Mouse (Mus musculus): ENCODE results near the gene Iqschfp. TPM values are rescaled to one million over a fixed set of nuclear protein-coding genes. Genes with fewer than 3 reads are reported as not detected.

Iqschfp gene
- polyA plus RNA-seq, 1 experiment from 2014 or later, result 0.10 TPM

DNA sequence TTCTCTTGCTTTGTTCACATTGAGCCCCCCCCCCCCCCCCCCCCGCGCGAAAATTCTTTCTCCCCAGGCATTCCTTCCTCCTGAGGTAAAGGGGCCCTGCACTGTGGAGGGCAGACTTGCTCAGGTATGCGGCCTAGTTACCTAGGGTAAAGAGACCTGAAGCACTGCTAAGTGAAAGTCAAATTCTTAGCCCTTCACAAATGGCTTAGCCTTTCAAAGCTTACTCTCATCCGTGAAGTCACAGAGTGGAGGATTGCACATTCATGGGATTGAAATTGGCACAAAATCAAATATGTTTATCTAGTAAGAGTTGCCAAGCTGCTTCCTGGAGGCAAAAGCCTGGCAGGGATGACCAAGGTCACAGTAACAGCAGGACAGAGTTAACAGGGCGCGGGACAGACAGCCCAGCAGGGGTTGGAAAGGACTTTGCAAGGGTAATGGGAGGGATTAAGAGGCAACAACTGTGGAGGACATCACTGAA is 642.6 kb downstream of the Iqschfp start:
- H3K9me3 ChIP-seq, result no peaks in the 10 kb centered on the region
- no peak overlapping the region for H3K9ac ChIP-seq
- no peak overlapping the region for H3K4me3 ChIP-seq (replicated peaks)
- H3K27ac ChIP-seq, result no peak overlapping the region
- H3K4me2 ChIP-seq, result no peak overlapping the region
- WGBS, result 40% methylated on average over 5 of the region's 7 CpGs
- peak; percentile 47; the same call in 1 of the 2 replicates for ATAC-seq (ENCODE audit: insufficient read depth, low FRiP score, low read depth)
- H3K36me3 ChIP-seq, result no peaks in the 10 kb centered on the region
- H3K4me1 ChIP-seq, result no peaks in the 10 kb centered on the region
- H3K27me3 ChIP-seq (replicated peaks), result no peaks in the 10 kb centered on the region

DNA sequence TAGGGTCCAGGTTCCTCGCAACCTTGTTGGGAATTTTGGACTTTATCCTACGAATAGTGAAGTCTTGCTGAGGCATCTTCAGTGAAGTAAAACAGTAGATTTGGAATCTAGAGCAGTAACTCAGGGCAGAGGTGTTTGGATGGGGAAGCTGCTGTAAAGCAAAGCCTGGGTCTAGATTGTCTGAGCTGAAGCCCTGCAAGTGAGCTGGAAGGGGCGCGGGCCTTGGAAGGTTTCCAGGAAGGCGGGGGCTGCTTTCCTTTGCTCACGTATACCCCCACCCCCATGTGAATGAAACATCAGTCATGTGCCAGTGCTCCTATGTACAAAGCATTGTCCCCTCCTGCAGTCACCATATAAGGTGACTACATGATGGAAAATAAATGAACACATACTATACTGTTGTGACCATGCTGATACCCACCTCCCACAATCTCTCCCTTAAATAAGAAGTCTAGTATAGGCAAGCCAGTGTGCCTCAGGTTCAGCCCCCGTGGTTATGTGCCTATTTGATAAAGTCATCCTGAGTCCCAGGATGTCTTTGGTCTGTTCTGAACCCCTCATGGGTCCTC is 643.2 kb downstream of the Iqschfp start:
- Histone ChIP-seq H3K9me3 (no peaks in the 10 kb centered on the region), H3K27me3 (replicated peaks) (no peaks in the 10 kb centered on the region), H3K9ac (no peak overlapping the region), H3K4me3 (replicated peaks) (no peak overlapping the region), H3K36me3 (no peaks in the 10 kb centered on the region), H3K4me1 (no peaks in the 10 kb centered on the region), H3K4me2 (no peak overlapping the region), H3K27ac (no peak overlapping the region)
- 75% methylated on average over 7 of the region's 7 CpGs for WGBS
- ATAC-seq (ENCODE audit: insufficient read depth, low FRiP score, low read depth), result no peak

DNA sequence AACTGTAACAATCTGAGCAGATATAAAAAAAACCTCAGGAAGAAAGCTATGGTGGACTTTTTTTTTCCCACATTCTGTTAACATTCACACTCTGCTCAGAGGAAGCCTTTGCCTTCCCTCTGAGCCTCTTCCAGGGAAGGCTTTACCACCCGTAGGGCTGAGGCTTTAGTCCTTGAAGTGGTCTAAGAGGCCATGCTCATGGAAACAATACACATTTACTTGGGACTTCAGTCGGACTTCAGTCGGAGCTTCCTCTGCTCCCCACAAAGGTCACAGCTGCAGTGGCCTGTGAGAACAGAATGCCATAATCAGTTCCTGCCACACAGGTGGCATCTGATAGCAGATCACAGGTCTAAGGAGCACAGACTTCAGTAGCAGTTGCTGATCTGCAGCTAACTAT is 644.0 kb downstream of the Iqschfp start:
- H3K27ac ChIP-seq, result no peak overlapping the region
- no peak for ATAC-seq (ENCODE audit: insufficient read depth, low FRiP score, low read depth)
- no peak overlapping the region for H3K4me3 ChIP-seq (replicated peaks)
- no peak overlapping the region for H3K4me2 ChIP-seq
- no peaks in the 10 kb centered on the region for H3K4me1 ChIP-seq
- WGBS, result 53% methylated on average over 3 of the region's 3 CpGs
- no peaks in the 10 kb centered on the region for H3K9me3 ChIP-seq
- no peak overlapping the region for H3K9ac ChIP-seq
- H3K36me3 ChIP-seq, result no peaks in the 10 kb centered on the region
- no peaks in the 10 kb centered on the region for H3K27me3 ChIP-seq (replicated peaks)

DNA sequence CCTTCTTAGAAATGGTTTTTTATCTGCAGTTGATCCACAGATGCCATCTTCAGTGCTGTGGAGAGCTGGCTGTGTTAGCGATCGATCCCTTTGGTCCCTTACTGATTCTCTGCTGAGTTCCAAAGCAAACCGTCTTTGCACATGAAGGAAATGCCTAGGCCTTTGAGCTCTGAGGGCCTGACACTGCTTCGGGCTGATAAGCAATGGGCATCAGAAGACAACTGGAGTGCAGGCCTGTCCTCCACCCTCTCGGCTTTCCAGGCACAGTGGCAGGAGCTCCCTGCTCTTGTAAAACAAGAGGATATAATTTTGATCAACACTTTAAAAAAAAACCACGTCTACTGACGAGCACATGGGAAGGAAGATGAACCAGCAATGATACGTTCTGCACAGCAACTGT is 649.7 kb downstream of the Iqschfp start:
- no peak for ATAC-seq (ENCODE audit: insufficient read depth, low FRiP score, low read depth)
- no peak overlapping the region for H3K4me2 ChIP-seq
- 86% methylated on average over 8 of the region's 8 CpGs for WGBS
- no peak overlapping the region for H3K9ac ChIP-seq
- H3K9me3 ChIP-seq, result no peaks in the 10 kb centered on the region
- no peak overlapping the region for H3K4me3 ChIP-seq (replicated peaks)
- no peaks in the 10 kb centered on the region for H3K27me3 ChIP-seq (replicated peaks)
- no peak overlapping the region for H3K27ac ChIP-seq
- no peaks in the 10 kb centered on the region for H3K36me3 ChIP-seq
- H3K4me1 ChIP-seq, result no peaks in the 10 kb centered on the region

DNA sequence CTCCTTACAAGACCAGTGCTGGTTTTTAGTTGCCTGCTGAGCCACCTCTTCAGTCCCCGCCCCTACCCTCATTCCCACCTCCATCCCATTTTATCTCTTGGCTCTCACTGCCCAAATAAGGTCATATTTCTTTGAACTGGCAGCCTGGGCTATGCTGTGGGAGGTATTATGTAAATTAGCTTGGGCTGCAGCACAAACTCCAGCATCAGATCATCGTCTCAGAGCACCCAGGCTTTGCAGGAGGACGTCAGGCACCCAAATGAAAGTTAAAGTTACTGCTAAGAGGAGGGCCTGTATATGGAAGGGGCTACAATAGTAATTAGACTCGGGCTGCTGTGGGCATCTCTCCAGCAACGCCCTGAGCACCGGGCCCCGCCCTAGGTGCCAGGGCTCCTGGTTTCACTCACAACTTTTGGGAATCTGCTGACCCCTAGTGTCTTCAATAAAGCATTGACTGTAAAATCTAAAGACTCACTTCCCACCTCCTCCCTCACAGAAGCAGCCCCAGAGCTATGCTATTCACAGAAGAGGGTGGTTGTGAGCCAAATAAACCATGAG is 651.0 kb downstream of the Iqschfp start:
- Histone ChIP-seq H3K9ac (no peak overlapping the region), H3K9me3 (no peaks in the 10 kb centered on the region), H3K27me3 (replicated peaks) (no peaks in the 10 kb centered on the region), H3K27ac (no peak overlapping the region), H3K4me1 (no peaks in the 10 kb centered on the region), H3K4me3 (replicated peaks) (peak overlapping the region; percentile 24), H3K36me3 (no peaks in the 10 kb centered on the region), H3K4me2 (peak overlapping the region; percentile 47)
- WGBS, result 6% methylated on average over 7 of the region's 7 CpGs
- ATAC-seq (ENCODE audit: insufficient read depth, low FRiP score, low read depth), result peak; percentile 63; the same call in 1 of the 2 replicates

DNA sequence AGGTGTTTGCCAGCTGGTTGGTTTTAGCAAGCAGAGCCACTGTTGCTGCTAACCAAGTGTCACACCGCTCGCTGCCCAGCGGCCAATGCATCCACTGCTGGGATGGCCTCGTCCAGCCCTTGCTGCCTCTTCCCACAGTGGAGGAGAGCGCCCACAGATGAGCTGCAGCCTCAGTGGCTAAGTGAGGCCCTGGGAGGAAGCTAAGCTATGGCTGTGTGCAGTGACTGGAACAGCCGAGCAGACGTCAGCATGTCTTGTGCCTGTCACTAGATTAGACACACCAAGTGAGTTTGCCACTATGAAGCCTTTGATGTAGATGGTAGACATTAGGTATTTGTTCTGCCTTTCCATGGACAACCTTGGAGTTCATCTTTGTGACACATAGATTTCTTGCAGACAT is 652.8 kb downstream of the Iqschfp start:
- no peak for ATAC-seq (ENCODE audit: insufficient read depth, low FRiP score, low read depth)
- Histone ChIP-seq H3K9ac (no peak overlapping the region), H3K4me3 (replicated peaks) (no peak overlapping the region), H3K4me1 (no peaks in the 10 kb centered on the region), H3K27ac (no peak overlapping the region), H3K36me3 (no peaks in the 10 kb centered on the region), H3K4me2 (no peak overlapping the region), H3K27me3 (replicated peaks) (no peaks in the 10 kb centered on the region), H3K9me3 (no peaks in the 10 kb centered on the region)
- WGBS, result 78% methylated on average over 7 of the region's 7 CpGs

DNA sequence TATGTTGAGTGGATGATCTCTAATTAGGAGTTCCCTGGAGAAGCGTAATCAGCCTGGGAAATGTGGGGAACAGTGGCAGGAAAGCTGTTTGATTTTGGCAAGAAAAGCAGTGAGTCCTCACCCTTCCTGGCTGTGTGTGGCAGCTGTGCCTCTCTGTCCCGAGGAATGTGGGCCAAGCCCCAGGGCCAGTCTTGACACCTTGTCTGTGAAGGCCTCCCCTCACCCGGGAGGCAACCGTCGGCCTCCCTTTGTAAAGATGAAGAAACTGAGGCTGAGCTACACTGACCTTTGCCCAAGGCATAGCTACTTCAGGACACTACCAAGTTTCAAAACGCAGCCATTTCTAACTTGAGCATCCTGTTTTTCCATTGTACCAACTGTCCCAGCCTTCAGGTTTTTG is 653.9 kb downstream of the Iqschfp start:
- H3K4me1 ChIP-seq, result no peaks in the 10 kb centered on the region
- H3K4me3 ChIP-seq (replicated peaks), result no peak overlapping the region
- H3K4me2 ChIP-seq, result no peak overlapping the region
- H3K27me3 ChIP-seq (replicated peaks), result no peaks in the 10 kb centered on the region
- no peak for ATAC-seq (ENCODE audit: insufficient read depth, low FRiP score, low read depth)
- no peak overlapping the region for H3K9ac ChIP-seq
- no peaks in the 10 kb centered on the region for H3K9me3 ChIP-seq
- WGBS, result 54% methylated on average over 6 of the region's 6 CpGs
- H3K27ac ChIP-seq, result no peak overlapping the region
- no peaks in the 10 kb centered on the region for H3K36me3 ChIP-seq

DNA sequence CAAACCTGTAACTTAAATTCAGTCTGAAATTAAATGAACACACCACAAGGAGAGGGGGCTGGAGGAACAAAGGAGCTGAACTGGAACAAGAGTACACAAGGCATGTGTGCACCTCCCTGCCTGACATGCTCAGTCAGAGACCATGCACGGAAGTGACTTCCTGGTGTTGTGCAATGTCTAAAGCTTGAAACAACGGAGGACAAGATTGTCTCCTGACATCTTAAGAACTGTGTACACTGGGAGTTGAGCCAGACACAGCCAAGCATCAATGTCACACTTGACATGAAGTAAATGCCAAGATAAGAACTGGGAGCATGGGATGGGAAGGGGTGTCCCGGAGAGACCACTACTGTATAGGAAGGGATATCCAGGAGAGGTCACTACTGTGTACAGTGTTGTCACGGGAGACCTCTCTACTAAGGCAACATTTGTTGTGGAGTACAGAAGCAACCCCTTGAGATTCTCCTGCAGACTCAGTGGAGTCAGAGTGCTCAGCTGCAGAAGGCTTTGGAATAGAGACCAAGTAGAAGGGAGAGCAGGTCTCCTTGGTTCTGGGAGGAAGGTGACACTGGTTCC is 663.1 kb downstream of the Iqschfp start:
- Histone ChIP-seq H3K4me1 (0 out of 2 replicates have a peak, but pooled peaks cover 3% of the 10 kb centered on the region), H3K36me3 (no peaks in the 10 kb centered on the region), H3K9me3 (no peaks in the 10 kb centered on the region), H3K27me3 (replicated peaks) (no peaks in the 10 kb centered on the region), H3K4me3 (replicated peaks) (no peak overlapping the region), H3K9ac (no peak overlapping the region), H3K4me2 (no peak overlapping the region), H3K27ac (no peak overlapping the region)
- no peak for ATAC-seq (ENCODE audit: insufficient read depth, low FRiP score, low read depth)
- WGBS, result 57% methylated on average over 4 of the region's 4 CpGs

DNA sequence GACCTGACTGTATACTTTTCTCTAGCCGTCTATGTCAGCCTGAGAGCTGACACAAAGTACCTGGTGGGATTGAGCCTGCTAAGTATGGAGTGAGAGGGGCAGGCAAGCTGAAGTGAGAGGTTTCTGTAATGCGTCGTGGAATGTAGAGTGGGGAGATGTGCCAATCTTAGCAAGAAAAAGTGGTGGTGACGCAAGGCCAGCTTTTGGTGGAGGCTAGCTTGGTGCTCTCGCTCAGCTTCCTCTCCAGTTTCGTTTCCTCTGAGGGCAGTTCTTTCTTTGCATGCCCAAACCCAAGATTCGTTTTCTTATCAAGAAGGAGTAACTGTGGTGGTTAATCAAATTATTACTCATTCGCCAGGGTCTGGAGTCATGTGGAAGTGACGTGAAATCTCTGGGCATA is 664.9 kb downstream of the Iqschfp start:
- H3K4me1 ChIP-seq, result 0 out of 2 replicates have a peak, but pooled peaks cover 3% of the 10 kb centered on the region
- 89% methylated on average over 9 of the region's 9 CpGs for WGBS
- ATAC-seq (ENCODE audit: insufficient read depth, low FRiP score, low read depth), result no peak

DNA sequence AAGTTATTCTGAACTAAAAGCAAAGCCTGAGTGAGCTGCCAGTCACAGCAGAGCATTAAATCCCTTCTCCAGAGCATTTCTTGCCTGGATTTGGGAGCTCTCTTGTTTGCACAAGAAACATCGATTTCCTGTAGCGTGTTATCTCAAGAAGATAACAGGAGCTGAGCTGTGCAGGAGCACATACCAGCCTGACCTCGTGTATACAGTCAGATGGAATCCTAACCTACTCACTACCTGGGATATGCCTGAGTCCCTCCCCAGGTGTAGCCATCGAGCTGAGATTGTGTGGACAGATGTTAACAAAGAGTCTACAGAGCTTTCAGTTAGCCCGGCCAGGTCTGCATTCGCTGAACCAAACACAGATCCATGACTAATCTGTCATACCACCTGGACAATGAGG is 666.7 kb downstream of the Iqschfp start:
- no peak overlapping the region for H3K27ac ChIP-seq
- peak; percentile 50; the same call in 1 of the 2 replicates for ATAC-seq (ENCODE audit: insufficient read depth, low FRiP score, low read depth)
- WGBS, result 40% methylated on average over 6 of the region's 6 CpGs

More for the DNA sequence above, 664.9 kb downstream of the Iqschfp start:
- Histone ChIP-seq H3K4me3 (replicated peaks) (no peak overlapping the region), H3K27me3 (replicated peaks) (no peaks in the 10 kb centered on the region), H3K9ac (no peak overlapping the region), H3K27ac (no peak overlapping the region), H3K4me2 (no peak overlapping the region), H3K36me3 (no peaks in the 10 kb centered on the region), H3K9me3 (no peaks in the 10 kb centered on the region)

DNA sequence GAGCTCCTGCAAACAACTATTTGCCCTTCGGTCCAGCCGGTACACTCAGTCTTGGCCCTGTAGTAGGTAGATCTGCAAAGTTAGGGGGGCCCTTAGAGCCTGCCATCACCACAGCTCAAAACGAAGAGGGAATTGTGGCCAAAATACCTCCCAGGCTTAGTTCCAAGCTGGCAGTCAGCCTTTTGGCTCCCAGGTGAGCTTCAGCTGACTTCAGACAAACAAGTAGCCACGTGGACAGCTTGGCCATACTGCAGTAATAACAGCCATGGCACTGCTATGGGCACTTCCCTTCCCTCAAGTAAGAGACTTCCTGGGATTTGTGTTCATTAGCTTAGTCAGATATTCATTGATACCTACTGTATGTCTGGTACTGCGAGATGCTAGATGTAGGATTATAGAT is 668.0 kb downstream of the Iqschfp start:
- Histone ChIP-seq H3K4me1 (0 out of 2 replicates have a peak, but pooled peaks cover 3% of the 10 kb centered on the region), H3K4me3 (replicated peaks) (no peak overlapping the region), H3K9me3 (no peaks in the 10 kb centered on the region), H3K27ac (no peak overlapping the region), H3K36me3 (no peaks in the 10 kb centered on the region), H3K9ac (no peak overlapping the region), H3K4me2 (no peak overlapping the region), H3K27me3 (replicated peaks) (no peaks in the 10 kb centered on the region)
- 79% methylated on average over 5 of the region's 5 CpGs for WGBS
- no peak for ATAC-seq (ENCODE audit: insufficient read depth, low FRiP score, low read depth)

More for the DNA sequence above, 666.7 kb downstream of the Iqschfp start:
- Histone ChIP-seq H3K4me3 (replicated peaks) (no peak overlapping the region), H3K9me3 (no peaks in the 10 kb centered on the region), H3K9ac (no peak overlapping the region), H3K4me1 (0 out of 2 replicates have a peak, but pooled peaks cover 3% of the 10 kb centered on the region), H3K4me2 (no peak overlapping the region), H3K36me3 (no peaks in the 10 kb centered on the region), H3K27me3 (replicated peaks) (no peaks in the 10 kb centered on the region)

DNA sequence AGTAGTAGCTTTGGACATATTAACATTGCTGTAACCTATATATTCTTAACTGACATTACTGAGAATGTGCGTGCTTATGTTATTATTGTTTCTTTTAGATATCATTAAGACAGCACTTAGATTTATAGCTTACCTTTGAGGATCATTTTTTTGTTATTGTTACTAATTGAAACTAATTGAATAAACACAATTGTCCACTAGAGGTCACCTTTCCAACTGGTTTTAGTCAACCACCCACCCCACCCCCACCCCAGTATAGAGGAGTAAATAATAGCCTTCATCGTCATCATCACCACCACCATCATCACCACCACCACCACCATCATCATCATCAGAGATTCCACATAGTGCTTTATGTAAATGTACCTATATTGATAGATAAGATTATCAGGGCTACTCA is 670.8 kb downstream of the Iqschfp start:
- Histone ChIP-seq H3K27ac (no peak overlapping the region), H3K36me3 (no peaks in the 10 kb centered on the region), H3K4me3 (replicated peaks) (no peak overlapping the region), H3K9me3 (no peaks in the 10 kb centered on the region), H3K27me3 (replicated peaks) (no peaks in the 10 kb centered on the region), H3K9ac (no peak overlapping the region), H3K4me2 (no peak overlapping the region), H3K4me1 (0 out of 2 replicates have a peak, but pooled peaks cover 3% of the 10 kb centered on the region)
- WGBS, result 74% methylated on average over 2 of the region's 2 CpGs
- no peak for ATAC-seq (ENCODE audit: insufficient read depth, low FRiP score, low read depth)
